Comparison of ENCODE assay signal across 8 mouse cellular contexts in genomic region chr17:63499636-63500155, GRCm38 (mm10). TPM values are rescaled to one million over a fixed set of nuclear protein-coding genes. Genes with fewer than 3 reads are reported as not detected.
DNase-seq lines count a peak whose midpoint lies in the region; ATAC-seq and TF ChIP-seq lines count a peak whose summit lies in the region.

Gene Fbxl17 (minus strand): TSS chr17:63500017.

- DNase-seq in CD8-positive naive resting alpha-beta T cell, adult 2 months (ENCODE audit: low read depth in 2 of 2, low spot score in 2 of 2): peak; percentile 39 to 44
- DNase-seq in brain, embryonic 14.5 days (ENCODE audit: low read depth): peak; percentile 79
- DNase-seq in kidney, postnatal 25 days: peak; percentile 67 to 82
- peak; percentile 77 for DNase-seq in stomach, postnatal 0 days (ENCODE audit: low spot score)

- peak within 1 kb of the TSS; percentile 95 for H3K27ac ChIP-seq in heart, embryonic 16.5 days (ENCODE audit: low read length)
- H3K27ac ChIP-seq in liver, embryonic 16.5 days (ENCODE audit: low read length): peak within 1 kb of the TSS; percentile 89
- peak within 1 kb of the TSS; percentile 97 for H3K27ac ChIP-seq in neural tube, embryonic 12.5 days
- peak within 1 kb of the TSS; percentile 99 for H3K27ac ChIP-seq in stomach, postnatal 0 days (replicated peaks)

- peak within 1 kb of the TSS; percentile 89 for H3K4me3 ChIP-seq in heart, embryonic 16.5 days (ENCODE audit: low read length)
- peak within 1 kb of the TSS; percentile 82 for H3K4me3 ChIP-seq in liver, embryonic 16.5 days (ENCODE audit: low read depth, low read length)
- peak within 1 kb of the TSS; percentile 96 for H3K4me3 ChIP-seq in neural tube, embryonic 12.5 days
- peak within 1 kb of the TSS; percentile 89 for H3K4me3 ChIP-seq in stomach, postnatal 0 days (ENCODE audit: low read depth, low read length)

- no peak for TF ChIP-seq EP300 in stomach, postnatal 0 days (optimal IDR thresholded peaks at IDR 0.05)

- peak; percentile 65 for ATAC-seq in erythroid progenitor cell, adult 5-6 weeks (replicated peaks; ENCODE audit: low FRiP score, poor library complexity, severe bottlenecking)
- ATAC-seq in heart, embryonic 16.5 days (replicated peaks; ENCODE audit: extremely low read depth, insufficient read depth, low FRiP score): peak; percentile 56
- ATAC-seq in liver, embryonic 16.5 days (ENCODE audit: low read depth): peak; percentile 68
- ATAC-seq in neural tube, embryonic 12.5 days (ENCODE audit: low FRiP score, low read depth): peak; percentile 69
- ATAC-seq in stomach, postnatal 0 days (ENCODE audit: low FRiP score, low TSS enrichment): peak; percentile 85

- H3K9ac ChIP-seq in heart, embryonic 16.5 days (ENCODE audit: low read length): peak within 1 kb of the TSS; percentile 99
- peak within 1 kb of the TSS; percentile 85 for H3K9ac ChIP-seq in liver, embryonic 16.5 days (ENCODE audit: low read depth, low read length)
- H3K9ac ChIP-seq in neural tube, embryonic 12.5 days: peak within 1 kb of the TSS; percentile 98
- peak within 1 kb of the TSS; percentile 99 for H3K9ac ChIP-seq in stomach, postnatal 0 days (ENCODE audit: low read length)

- H3K9me3 ChIP-seq in heart, embryonic 16.5 days (replicated peaks; ENCODE audit: control insufficient read depth, low read length): no peaks in the 10 kb centered on the region
- no peaks in the 10 kb centered on the region for H3K9me3 ChIP-seq in liver, embryonic 16.5 days (replicated peaks; ENCODE audit: control insufficient read depth, low read length)
- H3K9me3 ChIP-seq in neural tube, embryonic 12.5 days: no peaks in the 10 kb centered on the region
- H3K9me3 ChIP-seq in stomach, postnatal 0 days (ENCODE audit: control insufficient read depth, low read length): no peaks in the 10 kb centered on the region

- WGBS in heart, embryonic 16.5 days: 1% methylated on average over 78 of the region's 80 CpGs
- WGBS in liver, embryonic 16.5 days (ENCODE audit: insufficient replicate concordance): 1% methylated on average over 51 of the region's 80 CpGs
- WGBS in neural tube, embryonic 12.5 days: under 1% methylated on average over 71 of the region's 80 CpGs
- WGBS in stomach, postnatal 0 days: under 1% methylated on average over 54 of the region's 80 CpGs

- no peak for TF ChIP-seq CTCF in brain, embryonic 14.5 days (IDR thresholded peaks at IDR 0.05; ENCODE audit: borderline replicate concordance, extremely low read depth, insufficient read depth, insufficient read length)
- no peak for TF ChIP-seq CTCF in stomach, postnatal 0 days (IDR thresholded peaks at IDR 0.05; ENCODE audit: low read depth)

- H3K4me1 ChIP-seq in heart, embryonic 16.5 days (ENCODE audit: control insufficient read depth, insufficient read depth, low read length): peaks cover 25% of the 10 kb centered on the region
- peaks cover 31% of the 10 kb centered on the region for H3K4me1 ChIP-seq in liver, embryonic 16.5 days (ENCODE audit: control insufficient read depth, low read depth, low read length)
- peaks cover 29% of the 10 kb centered on the region for H3K4me1 ChIP-seq in neural tube, embryonic 12.5 days
- H3K4me1 ChIP-seq in stomach, postnatal 0 days (replicated peaks; ENCODE audit: control insufficient read depth, insufficient read depth): peaks cover 2% of the 10 kb centered on the region; the same call in 1 of the 2 replicates

- peak within 1 kb of the TSS; percentile 73 for H3K4me2 ChIP-seq in heart, embryonic 16.5 days (ENCODE audit: low read depth, low read length)
- peak within 1 kb of the TSS; percentile 76 for H3K4me2 ChIP-seq in liver, embryonic 16.5 days (ENCODE audit: low read depth, low read length)
- peak within 1 kb of the TSS; percentile 84 for H3K4me2 ChIP-seq in neural tube, embryonic 12.5 days (replicated peaks)
- peak within 1 kb of the TSS; percentile 91 for H3K4me2 ChIP-seq in stomach, postnatal 0 days (replicated peaks; ENCODE audit: low read depth)

- H3K27me3 ChIP-seq in heart, embryonic 16.5 days (ENCODE audit: control insufficient read depth, insufficient read depth, low read length): no peaks in the 10 kb centered on the region
- no peaks in the 10 kb centered on the region for H3K27me3 ChIP-seq in liver, embryonic 16.5 days (ENCODE audit: control insufficient read depth, insufficient read depth, low read depth, low read length)
- H3K27me3 ChIP-seq in neural tube, embryonic 12.5 days (replicated peaks): no peaks in the 10 kb centered on the region
- no peaks in the 10 kb centered on the region for H3K27me3 ChIP-seq in stomach, postnatal 0 days (ENCODE audit: control insufficient read depth, insufficient read depth, low read length)

- TF ChIP-seq POLR2A in brain, embryonic 14.5 days (IDR thresholded peaks at IDR 0.05; ENCODE audit: borderline replicate concordance, extremely low read depth, insufficient read depth, insufficient read length, poor library complexity, severe bottlenecking): no peak

- peaks cover 3% of the 10 kb centered on the region; the same call in 1 of the 2 replicates for H3K36me3 ChIP-seq in heart, embryonic 16.5 days (ENCODE audit: control insufficient read depth, insufficient read depth)
- H3K36me3 ChIP-seq in liver, embryonic 16.5 days (ENCODE audit: control insufficient read depth, insufficient read depth): no peaks in the 10 kb centered on the region
- no peaks in the 10 kb centered on the region for H3K36me3 ChIP-seq in neural tube, embryonic 12.5 days
- no peaks in the 10 kb centered on the region for H3K36me3 ChIP-seq in stomach, postnatal 0 days (ENCODE audit: control insufficient read depth, insufficient read depth, low read length)

RNA-seq across cellular contexts. Expression of gene Fbxl17, which starts in this region (rescaled TPM):
- 19.7 and 30.9 TPM in 2 replicates for polyA plus RNA-seq in brain, embryonic 14.5 days (2012; rRNA removed)
- 5.4 and 12.6 TPM in 2 replicates for total RNA-seq in erythroid progenitor cell, adult 5-6 weeks (2015; ENCODE audit: low replicate concordance)
- total RNA-seq in erythroid progenitor cell, adult 5-6 weeks (2017; ENCODE audit: low replicate concordance): 2.9 and 5.0 TPM in 2 replicates
- polyA plus RNA-seq in heart, embryonic 16.5 days (2015; fragmentation: Nextera tagmentation; extraction: Ambion mirVana): 13.5 and 14.3 TPM in 2 replicates
- 1.0 and 1.3 TPM in 2 replicates for polyA plus RNA-seq in liver, embryonic 16.5 days (2015; fragmentation: Nextera tagmentation; extraction: Ambion mirVana)
- polyA plus RNA-seq in neural tube, embryonic 12.5 days (2016; fragmentation: Nextera tagmentation; extraction: Ambion mirVana): 8.2 and 9.8 TPM in 2 replicates
- polyA plus RNA-seq in stomach, postnatal 0 days (2015; fragmentation: Nextera tagmentation; extraction: Ambion mirVana): 3.6 and 4.3 TPM in 2 replicates

Comparison
In these comparisons a context has a peak if more than half of its experiments do, and no peak if none do; other contexts are left out.
1. Peak in every context shown above with its lines: DNase-seq, ATAC-seq, H3K4me3 ChIP-seq and H3K27ac ChIP-seq.